Mouse (Mus musculus): Measurements from ENCODE around the gene BC080695. TPM values are rescaled to one million over a fixed set of nuclear protein-coding genes. Genes with fewer than 3 reads are reported as not detected.

BC080695 gene
- not detected in 4 replicates for total RNA-seq (2023)

DNA sequence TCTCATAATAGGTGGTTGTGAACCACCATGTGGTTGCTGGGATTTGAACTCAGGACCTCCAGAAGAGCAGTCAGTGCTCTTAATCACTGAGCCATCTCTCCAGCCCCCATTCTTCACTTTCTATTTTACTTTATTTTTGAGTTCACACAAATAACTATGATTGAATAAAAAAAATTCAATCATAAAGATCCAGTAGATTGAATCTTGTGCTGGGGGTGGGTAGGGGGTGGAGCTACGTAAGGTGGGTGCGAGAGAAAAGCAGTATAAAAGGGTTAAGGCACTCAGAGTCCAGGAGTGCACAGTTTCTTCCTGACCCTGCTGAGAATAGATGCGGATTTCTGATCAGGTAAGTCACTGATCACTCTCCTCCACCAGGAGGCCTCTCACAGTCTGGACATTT, at the start of gene BC080695, which contains the start of gene Gm13057:
TSS of gene BC080695 (plus strand) at position 301 of the 400 bp plus-strand sequence.
TSS of gene Gm13057 (plus strand) at position 310 of the 400 bp plus-strand sequence.

GRCm38 (mm10) chr4:143511043-143511442, 40.5 kb upstream of the BC080695 start, which contains the start of gene Gm13043:
Gm13043 (plus strand) TSS chr4:143511343.

GRCm38 (mm10) chr4:143535654-143536053, 15.8 kb upstream of the BC080695 start, which contains the start of gene Gm13040:
Gm13040 (plus strand) TSS chr4:143535954.

GRCm38 (mm10) chr4:143614703-143615102, 63.2 kb downstream of the BC080695 start, which contains the start of gene Gm13083:
Gm13083 (plus strand) TSS chr4:143615003.

Other genes with a start within 250 kb of the BC080695 start
- gene Lrrc38, start 201.9 kb upstream of the BC080695 start, total RNA-seq (2023): not detected in 4 replicates
- gene Pramel1, start 157.3 kb upstream of the BC080695 start, total RNA-seq (2023): not detected in 4 replicates
- gene Pramef8, start 139.3 kb upstream of the BC080695 start, total RNA-seq (2023): 64.5 to 79.0 TPM (median 66.2 TPM) in 4 replicates
- gene Oog4, start 101.4 kb upstream of the BC080695 start, total RNA-seq (2023): not detected in 4 replicates
- gene Gm13043, start 40.4 kb upstream of the BC080695 start, total RNA-seq (2023): not detected in 4 replicates
- gene Gm13040, start 15.7 kb upstream of the BC080695 start, total RNA-seq (2023): not detected in 4 replicates
- gene Gm13057, start within 50 bp of the BC080695 start, total RNA-seq (2023): not detected in 4 replicates
- not detected in 4 replicates for gene Gm13083, start 63.3 kb downstream of the BC080695 start, total RNA-seq (2023)
- gene Gm13088, start 105.5 kb downstream of the BC080695 start, total RNA-seq (2023): not detected in 4 replicates
- gene Gm13089, start 151.0 kb downstream of the BC080695 start, total RNA-seq (2023): not detected in 4 replicates
- gene Gm13078, start 167.8 kb downstream of the BC080695 start, total RNA-seq (2023): not detected in 4 replicates
- not detected in 4 replicates for gene Gm13023, start 237.7 kb downstream of the BC080695 start, total RNA-seq (2023)